Mouse (Mus musculus) mouse embryonic stem cell (cell line): ENCODE measurements around the gene Omg.

Experiments
- in situ Hi-C, 2 experiments: fragments of 300-500 bp; cut with MboI; formaldehyde crosslinking; loops; 1 replicate in 1 of 2; 3 replicates in 1 of 2; pipeline ENCODE4 v1.14.3; 2019 to 2020; ENCODE audit warnings: low sequenced_read_pairs in 2 of 2, low pct_unique_long_range_greater_than_20kb in 1 of 2, mixed read lengths in 1 of 2; ENCODE audit not compliant: unreplicated experiment in 1 of 2

Omg gene

GRCm38 (mm10) chr11:79503845-79504244 is at the start of gene Omg:
Omg (minus strand) TSS chr11:79504084.
- in situ Hi-C loops: no loop called here

GRCm38 (mm10) chr11:79552622-79553021 is 48.7 kb upstream of the Omg start:
- in situ Hi-C loops: no loop called here

GRCm38 (mm10) chr11:79536293-79536692 is 32.4 kb upstream of the Omg start:
- in situ Hi-C loops: no loop called here

GRCm38 (mm10) chr11:79535554-79535953 is 31.7 kb upstream of the Omg start:
- in situ Hi-C loops: no loop called here

- in situ Hi-C loops: no loop called here
Observed at GRCm38 (mm10) chr11:79533950-79534690, 30.2 kb upstream of the Omg start.

- in situ Hi-C loops: no loop called here
Observed at GRCm38 (mm10) chr11:79533311-79533710, 29.4 kb upstream of the Omg start.

GRCm38 (mm10) chr11:79531485-79531884 is 27.6 kb upstream of the Omg start:
- in situ Hi-C loops: no loop called here

- in situ Hi-C loops: no loop called here
Observed at GRCm38 (mm10) chr11:79530774-79531173, 26.9 kb upstream of the Omg start.

- in situ Hi-C loops: no loop called here
Observed at GRCm38 (mm10) chr11:79530333-79530761, 26.5 kb upstream of the Omg start, which contains the start of the genes Evi2 and Evi2a. Evi2 (minus strand) TSS chr11:79530589. Evi2a (minus strand) TSS chr11:79530609.

- in situ Hi-C loops: no loop called here
Observed at GRCm38 (mm10) chr11:79529736-79530135, 25.9 kb upstream of the Omg start.

GRCm38 (mm10) chr11:79529226-79529625 is 25.3 kb upstream of the Omg start:
- in situ Hi-C loops: no loop called here

- in situ Hi-C loops: no loop called here
Observed at GRCm38 (mm10) chr11:79528601-79529000, 24.7 kb upstream of the Omg start.

- in situ Hi-C loops: no loop called here
Observed at GRCm38 (mm10) chr11:79527739-79528384, 24.0 kb upstream of the Omg start.

- in situ Hi-C loops: no loop called here
Observed at GRCm38 (mm10) chr11:79527015-79527738, 23.3 kb upstream of the Omg start.

- in situ Hi-C loops: no loop called here
Observed at GRCm38 (mm10) chr11:79526549-79526948, 22.7 kb upstream of the Omg start.

- in situ Hi-C loops: no loop called here
Observed at GRCm38 (mm10) chr11:79524310-79524575, 20.4 kb upstream of the Omg start.

- in situ Hi-C loops: no loop called here
Observed at GRCm38 (mm10) chr11:79523560-79524309, 19.9 kb upstream of the Omg start, which contains the start of gene Evi2b. Evi2b (minus strand) TSS chr11:79523762.

GRCm38 (mm10) chr11:79522944-79523343 is 19.1 kb upstream of the Omg start:
- in situ Hi-C loops: no loop called here

- in situ Hi-C loops: no loop called here
Observed at GRCm38 (mm10) chr11:79521930-79522329, 18.0 kb upstream of the Omg start.
